Mouse (Mus musculus) stomach, postnatal 0 days (tissue): ENCODE measurements around the gene Ulk4.

Experiments used
- CTCF ChIP-seq: IDR thresholded peaks from 2 replicates; pipeline ENCODE4 v1.5.1; 2016; ENCODE audit warnings: antibody characterized with exemption, low read depth, mild to moderate bottlenecking, moderate library complexity
- EP300 ChIP-seq: optimal IDR thresholded peaks from 2 replicates; pipeline ENCODE3; 2016; ENCODE audit warnings: antibody characterized with exemption

- TF ChIP-seq CTCF (no peak), EP300 (no peak)
Measured at GRCm38 (mm10) chr9:120951947-120952346, 325.1 kb downstream of the Ulk4 start.
